Mouse (Mus musculus) urinary bladder, postnatal 4 days (tissue): ENCODE measurements around the gene Rcan1.
"Not testable (repeated sequence)": the region's sequence is repeated elsewhere in the genome, so short reads cannot be mapped to it uniquely, and the experiment has no call there.

Experiments
- DNase-seq, 2 experiments: peaks; one replicate each; pipeline ENCODE4 v3.0.0; 2021 to 2022; ENCODE audit warnings: low spot score in 2 of 2

Rcan1 gene

GRCm38 (mm10) chr16:92435431-92435985 is 35.2 kb downstream of the Rcan1 start:
- DNase-seq: no peak

DNA sequence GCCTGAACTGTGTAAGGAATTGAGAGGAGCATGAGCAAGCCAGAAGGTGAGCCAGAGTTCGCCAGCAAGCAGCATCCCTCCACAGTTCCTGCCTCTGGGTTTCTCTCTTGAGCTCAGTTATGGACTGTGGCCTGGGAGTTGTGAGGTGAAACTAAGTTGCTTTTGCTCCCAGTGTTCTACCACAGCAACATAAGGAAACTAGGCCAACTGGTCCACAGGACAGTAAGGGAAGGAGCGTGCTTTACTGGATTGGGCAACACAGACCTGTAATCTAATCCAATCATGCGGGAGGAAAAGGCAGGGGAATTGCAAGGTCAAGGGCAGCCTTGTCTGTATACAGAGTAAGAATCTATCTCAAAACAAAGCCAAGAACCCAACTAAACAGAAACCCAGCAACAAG is 37.5 kb downstream of the Rcan1 start:
- DNase-seq: no peak

- no peak for DNase-seq
These were observed 39.9 kb downstream of the Rcan1 start for GRCm38 (mm10) chr16:92430731-92431130.

DNA sequence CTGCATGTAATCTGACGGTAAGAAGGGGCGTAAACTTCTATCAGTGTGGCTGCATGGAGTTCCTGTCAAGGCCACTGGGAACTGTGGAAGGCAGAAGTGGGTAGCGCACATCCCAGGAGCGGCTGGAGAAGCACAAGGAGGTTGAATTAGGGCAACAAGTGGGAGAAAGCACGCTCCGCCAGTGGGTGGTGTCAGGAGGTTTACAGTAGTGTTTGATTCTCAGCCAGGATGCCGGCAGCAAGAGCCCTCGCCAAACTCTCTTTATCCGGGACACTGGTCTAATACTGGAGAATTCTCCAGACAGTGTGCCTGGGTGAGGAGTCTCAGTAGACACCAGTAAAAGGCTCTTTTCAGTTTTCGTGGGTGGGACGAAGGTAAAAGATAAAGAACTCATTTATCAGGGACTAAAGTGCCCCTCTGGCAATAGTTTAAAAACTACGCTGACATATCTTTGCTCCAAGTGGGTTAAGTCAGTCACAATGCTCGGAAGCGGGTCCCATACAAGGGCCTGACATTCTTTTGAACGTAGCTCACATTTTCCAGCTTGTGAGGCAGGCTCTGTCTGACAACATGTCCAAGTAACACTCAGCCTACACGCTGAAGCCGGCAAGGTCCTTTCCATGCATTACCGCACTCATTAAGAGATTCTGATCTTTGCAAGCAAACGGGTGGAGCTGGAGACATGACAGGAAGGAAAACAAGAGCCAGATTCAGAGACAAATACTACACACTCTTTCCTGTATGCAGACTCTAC is 42.3 kb downstream of the Rcan1 start:
- DNase-seq: no peak

DNA sequence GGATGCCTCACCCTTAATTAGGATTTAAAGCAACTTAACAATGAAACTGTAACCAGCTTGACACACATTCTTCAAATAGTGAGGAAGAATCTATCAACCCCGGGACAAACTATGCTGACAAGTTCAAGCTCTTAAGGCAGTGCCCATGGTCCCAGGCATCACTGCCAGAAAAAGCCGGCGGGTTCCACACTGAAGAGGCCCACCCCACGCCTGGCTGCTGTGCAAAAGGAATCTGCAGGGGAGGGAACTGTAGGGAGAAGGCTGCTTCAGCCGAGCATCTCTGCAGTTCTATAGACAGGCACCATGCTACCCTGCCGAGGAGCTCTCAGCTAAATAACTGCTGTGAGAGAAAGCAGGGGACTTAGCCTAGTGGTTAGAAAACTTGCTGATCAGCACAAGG is 44.0 kb downstream of the Rcan1 start:
- no peak for DNase-seq

- no peak for DNase-seq
These were observed 44.8 kb downstream of the Rcan1 start for GRCm38 (mm10) chr16:92425875-92426274.

DNA sequence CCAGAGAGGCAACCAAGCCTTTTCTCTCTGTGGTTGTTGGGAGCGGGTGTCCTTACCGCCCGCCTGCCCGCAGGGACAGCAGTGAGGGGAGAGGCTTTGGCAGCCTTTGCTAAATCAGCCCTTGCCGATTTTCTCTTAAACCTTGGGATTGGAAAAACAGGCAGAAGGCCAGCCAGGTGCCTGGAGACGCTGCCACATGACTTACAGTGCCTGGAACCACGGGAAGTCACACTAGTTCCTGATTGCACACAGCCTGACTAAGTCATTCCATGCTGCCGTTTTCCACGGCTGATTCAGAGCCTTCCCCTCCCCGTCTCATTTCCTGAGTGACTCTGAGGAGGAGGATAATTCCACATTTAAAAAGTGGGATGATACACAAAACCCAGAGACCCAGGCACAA is 47.3 kb downstream of the Rcan1 start:
- DNase-seq: no peak

DNA sequence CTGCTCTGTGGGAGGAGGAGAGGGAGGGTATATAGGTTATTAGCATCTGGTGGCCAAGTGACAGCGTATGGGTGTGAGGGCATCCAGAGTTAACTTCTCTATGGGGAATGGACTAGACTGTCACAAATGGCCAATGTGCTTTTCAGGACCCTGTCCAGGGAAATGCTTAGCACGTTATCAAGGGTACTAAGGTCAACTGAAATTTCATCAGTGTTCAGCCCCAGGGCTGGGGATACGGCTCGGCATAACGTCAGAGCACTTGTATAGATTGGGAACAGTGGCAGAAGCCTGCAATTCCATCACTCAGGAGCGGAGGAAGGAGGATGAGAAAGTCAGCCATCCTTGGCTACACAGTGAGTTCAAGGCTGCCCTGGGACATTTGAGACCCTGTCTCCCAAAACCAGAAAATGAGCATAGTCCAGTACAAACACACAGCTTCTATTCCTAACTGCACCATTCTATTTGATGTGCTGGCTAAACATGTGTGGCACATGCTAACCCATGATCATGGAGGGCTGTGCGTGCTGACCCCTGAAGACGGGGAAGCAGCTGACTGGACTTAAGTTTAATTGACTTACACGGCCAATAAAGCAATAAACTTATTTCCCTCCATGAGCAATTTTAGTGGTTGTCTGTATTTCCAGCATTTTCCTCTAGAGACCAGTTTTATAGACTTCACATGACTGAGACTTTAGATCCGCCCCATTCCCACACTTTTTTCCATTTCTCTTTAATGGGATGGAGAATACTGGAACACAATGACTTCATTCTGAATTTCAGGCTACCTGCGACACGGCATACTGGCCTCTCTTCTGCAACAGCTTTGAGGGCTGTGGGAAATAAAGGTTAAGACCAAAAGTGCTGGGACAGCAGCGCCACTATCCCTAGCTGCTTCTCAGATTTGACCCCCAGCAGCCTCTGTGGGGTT is 48.0 kb downstream of the Rcan1 start:
- no peak for DNase-seq

DNA sequence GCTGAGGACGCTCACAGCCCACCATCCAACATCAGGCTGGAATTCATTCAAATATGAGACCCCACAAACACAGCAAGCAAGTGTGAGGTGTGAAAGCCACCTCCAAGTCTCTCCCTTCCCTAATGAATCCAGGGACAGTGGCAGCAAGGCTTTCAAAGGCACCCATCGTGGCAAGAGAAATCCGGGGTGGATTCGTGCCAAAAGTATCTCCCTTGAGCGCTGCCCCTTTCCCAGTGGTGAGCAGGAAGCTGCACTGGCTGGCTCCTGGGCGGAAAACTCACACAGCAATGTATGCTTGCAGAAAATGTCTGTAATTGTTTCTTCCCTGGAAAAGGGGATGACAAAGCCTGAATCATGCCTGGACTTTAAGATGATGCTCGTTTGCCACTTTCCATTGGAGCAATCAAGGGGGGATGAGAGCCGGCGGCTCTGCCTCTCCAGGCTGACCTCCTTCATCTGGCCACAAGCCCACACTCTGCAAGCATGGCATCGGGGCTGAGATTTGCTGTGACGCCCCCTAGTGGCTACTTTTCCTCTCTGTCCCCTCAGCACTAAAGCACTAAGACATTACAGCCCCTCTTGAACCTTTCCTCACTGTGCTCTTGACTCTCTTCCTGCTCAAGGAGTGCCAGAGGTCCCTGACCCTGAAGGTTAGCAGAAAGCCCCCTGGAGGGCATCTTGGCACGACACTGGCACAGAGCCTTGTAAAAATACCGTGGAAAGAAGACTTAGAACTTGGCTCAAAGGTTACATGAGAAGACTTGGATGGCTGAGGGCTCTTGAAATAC is 49.3 kb downstream of the Rcan1 start:
- no peak for DNase-seq

DNA sequence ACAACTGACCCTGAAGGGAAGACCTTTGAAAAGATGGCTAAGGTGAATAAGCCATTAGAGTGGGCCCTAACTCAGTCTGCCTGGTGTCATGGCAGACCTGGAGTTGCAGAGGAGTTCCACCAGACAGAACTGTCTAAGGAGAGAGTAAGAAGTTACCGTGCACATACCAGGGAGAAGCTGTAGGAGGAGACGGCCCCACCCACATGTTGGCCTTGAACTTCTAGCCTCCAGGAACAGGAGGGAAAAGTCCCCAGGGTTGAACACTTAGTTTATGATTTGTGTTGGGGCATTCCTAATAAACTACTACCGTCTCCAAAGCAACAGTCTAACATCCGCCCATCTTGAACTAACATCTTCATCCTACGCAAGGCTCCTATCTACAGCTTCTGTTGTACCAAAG is 50.0 kb downstream of the Rcan1 start:
- no peak for DNase-seq

DNA sequence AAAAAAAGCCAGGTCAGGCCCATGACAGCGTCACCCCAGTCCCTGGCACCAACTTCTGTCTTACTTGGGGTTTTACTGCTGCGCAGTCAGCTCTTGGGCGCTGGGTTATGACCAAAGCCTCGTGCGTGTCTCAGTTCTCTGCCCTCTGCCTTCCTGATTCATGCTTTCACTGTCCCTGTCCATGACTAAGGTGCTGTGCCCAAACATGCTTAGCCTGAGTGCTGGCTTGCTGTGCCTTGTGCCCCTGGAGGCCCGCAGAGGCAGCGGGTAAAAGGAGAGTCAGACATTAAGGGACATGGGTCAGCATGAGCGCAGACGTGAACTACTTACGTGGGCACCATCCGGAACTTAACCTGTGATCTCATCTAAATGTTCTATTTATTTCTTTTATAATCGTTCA is 51.6 kb downstream of the Rcan1 start:
- DNase-seq: no peak

GRCm38 (mm10) chr16:92417267-92417666 is 53.4 kb downstream of the Rcan1 start:
- no peak for DNase-seq

DNA sequence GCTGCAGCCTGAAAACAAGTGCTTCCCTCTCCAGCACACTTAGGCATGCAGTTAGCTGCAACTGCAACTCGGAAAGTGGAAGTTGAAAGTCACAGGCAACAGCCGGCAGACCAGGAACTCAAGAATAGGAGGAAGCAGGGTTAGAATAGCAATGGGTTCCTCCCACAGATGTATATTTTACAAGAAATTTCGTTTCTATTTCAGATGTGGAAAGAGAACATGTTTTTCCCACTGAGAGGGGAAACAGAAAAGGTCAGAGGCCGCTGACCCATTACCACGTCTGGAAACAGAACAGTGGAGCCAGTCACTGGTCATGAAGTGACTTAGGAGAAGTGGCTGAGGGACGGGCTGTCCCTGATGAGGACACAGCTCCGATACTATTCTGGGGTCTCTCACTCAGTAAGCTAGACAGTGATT is 55.0 kb downstream of the Rcan1 start:
- DNase-seq: no peak

- DNase-seq: not testable (repeated sequence)
These were observed 55.6 kb downstream of the Rcan1 start for GRCm38 (mm10) chr16:92415038-92415437.

- no peak for DNase-seq
These were observed 57.8 kb downstream of the Rcan1 start for GRCm38 (mm10) chr16:92412888-92413287.

DNA sequence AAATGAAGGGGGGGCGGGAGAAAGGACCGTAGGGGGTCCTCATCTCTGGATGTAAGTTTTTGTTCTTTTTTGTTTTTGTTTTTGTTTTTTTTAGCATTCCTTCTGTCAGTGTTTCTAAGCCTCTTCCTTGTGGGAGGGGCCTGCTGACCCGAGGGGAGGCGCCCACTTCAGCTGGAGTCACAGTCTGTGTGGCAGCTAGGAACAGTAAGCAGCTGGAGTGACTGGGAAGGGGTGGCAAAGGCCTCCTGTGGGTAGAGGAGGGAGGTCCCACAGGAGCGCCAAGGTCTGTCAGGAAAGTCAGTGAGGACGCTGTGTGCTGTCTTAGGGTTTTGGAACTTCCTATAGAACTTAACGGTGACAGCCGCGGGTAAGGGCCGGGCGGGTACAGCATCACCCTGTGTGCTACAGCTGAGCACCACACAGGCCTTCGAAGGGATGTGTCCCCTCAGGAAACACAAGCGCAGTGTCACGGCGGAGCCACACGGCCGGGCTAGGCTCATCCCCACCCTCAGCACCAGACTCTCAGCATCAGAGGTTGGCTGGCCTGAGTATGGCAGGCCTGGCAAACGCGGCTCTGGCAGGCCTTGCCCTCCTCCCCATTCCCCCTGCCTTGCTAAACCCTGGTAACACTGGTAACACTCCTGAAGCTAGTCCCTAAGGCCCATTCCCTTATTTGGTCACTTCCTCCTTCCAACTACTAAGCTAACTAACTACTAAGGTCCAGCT is 58.5 kb downstream of the Rcan1 start:
- no peak for DNase-seq

- DNase-seq: no peak
These were observed 60.3 kb downstream of the Rcan1 start for GRCm38 (mm10) chr16:92410344-92410743.

DNA sequence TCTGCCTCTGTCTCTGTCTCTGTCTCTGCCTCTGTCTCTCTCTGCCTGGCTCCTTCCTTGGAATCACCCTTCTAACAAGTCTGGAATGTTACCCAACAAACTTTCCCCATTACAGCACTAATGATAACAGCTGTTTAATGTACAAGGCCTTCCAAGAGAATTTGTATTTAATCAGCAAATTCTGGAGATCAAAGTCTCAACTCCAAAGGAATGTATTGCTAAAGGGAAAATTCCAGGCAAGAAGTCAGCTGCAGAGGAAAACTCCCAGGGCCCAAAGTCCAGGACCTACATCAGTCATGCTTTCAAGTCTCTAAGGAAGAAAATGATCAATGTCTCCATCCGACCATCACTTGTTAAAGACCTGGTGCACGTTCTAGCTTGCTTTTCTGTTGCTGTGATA is 62.8 kb downstream of the Rcan1 start:
- no peak for DNase-seq

- DNase-seq: no peak
These were observed 66.5 kb downstream of the Rcan1 start for GRCm38 (mm10) chr16:92404141-92404540.

DNA sequence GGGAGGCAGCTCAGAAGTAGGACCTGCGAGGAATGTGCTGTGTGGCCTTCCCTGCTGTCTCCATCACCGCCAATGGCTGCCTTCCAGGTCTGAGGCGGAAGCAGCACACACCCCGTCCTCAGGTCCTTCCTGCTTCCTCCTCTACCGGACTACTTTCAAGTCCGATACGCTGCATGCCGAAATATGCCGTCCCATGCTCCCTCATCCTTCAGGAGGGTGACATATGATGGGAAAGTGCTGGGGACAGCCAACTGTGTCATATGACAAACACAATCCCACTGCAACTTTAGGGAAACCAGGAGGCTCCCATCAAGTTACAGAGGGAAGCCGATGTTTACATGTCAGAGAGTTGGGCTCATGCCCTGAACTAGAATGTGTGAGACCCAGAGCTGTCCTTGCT is 67.6 kb downstream of the Rcan1 start:
- no peak for DNase-seq

GRCm38 (mm10) chr16:92402216-92402615 is 68.5 kb downstream of the Rcan1 start:
- DNase-seq: no peak
